Mouse (Mus musculus): ENCODE results near the gene Acer3.

Gene Acer3

GRCm38 (mm10) chr7:98332678-98333397 lies 11.8 kb upstream of the Acer3 start:
- DNase-seq (ENCODE audit: low read depth, low spot score): no peak

DNA sequence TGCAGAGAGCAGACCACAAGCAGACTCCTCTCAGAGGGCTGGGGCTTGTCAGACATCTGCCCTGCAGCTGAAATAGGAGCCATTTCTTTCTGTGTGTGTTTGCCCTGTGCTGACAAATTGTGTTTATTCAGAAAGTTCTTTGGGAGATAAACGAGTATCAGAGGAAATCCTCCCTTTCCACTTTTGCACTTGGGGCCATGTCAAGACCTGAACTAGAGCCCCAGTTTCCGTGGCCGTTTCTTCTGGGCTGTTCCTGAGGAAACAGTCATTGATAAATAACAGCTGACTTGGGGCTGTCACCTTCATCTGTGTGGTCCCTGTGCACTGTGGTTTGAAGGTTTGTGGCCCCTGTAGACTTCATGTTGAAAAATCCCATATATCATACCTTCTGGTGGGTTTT lies 10.9 kb upstream of the Acer3 start:
- DNase-seq (ENCODE audit: low read depth, low spot score): no peak

GRCm38 (mm10) chr7:98330375-98331002 lies 9.5 kb upstream of the Acer3 start:
- DNase-seq (ENCODE audit: low read depth, low spot score): no peak

- DNase-seq (ENCODE audit: low read depth, low spot score): no peak
These were observed 8.8 kb upstream of the Acer3 start for GRCm38 (mm10) chr7:98329651-98330374.

GRCm38 (mm10) chr7:98328311-98328710 lies 7.3 kb upstream of the Acer3 start:
- DNase-seq (ENCODE audit: low read depth, low spot score): no peak

DNA sequence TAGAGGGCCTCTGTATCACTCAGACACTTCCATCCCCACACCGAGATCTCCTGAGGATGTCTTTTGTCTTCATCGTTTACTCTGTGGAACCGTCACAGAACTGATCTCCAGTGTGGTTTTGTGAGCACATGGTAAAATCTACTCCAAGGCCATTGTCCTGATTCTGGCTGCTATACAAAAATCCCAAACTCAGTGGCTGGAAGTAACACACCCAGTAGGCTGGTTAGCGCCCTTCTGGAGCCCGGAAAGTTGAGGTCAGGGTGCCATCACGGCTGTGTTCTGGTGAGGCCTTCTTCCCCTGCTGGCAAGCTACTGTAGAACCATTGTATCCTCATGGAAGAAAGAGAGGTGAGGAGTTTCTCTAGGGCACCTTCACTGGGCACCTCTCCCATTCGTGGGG lies 5.0 kb upstream of the Acer3 start:
- no peak for DNase-seq (ENCODE audit: low read depth, low spot score)

DNA sequence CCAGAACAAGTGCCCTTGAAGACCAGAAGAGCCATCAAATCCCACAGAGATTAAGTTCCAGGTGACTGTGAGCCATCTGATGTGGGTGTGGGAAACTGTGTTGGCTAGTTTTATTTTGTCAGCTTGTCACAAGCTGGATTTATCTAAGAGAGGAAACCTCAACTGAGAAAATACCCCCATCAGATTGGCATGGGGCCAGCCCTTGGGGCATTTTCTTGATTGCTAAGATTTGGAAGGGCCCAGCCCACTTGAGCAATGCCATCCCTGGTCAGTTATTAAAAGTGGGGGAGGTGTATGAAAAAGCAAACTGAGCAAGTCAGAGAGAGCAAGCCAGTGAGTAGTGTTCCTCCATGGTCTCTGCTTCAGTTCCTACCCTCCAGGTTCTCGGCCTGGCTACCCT lies 3.2 kb upstream of the Acer3 start:
- no peak for DNase-seq (ENCODE audit: low read depth, low spot score)

DNA sequence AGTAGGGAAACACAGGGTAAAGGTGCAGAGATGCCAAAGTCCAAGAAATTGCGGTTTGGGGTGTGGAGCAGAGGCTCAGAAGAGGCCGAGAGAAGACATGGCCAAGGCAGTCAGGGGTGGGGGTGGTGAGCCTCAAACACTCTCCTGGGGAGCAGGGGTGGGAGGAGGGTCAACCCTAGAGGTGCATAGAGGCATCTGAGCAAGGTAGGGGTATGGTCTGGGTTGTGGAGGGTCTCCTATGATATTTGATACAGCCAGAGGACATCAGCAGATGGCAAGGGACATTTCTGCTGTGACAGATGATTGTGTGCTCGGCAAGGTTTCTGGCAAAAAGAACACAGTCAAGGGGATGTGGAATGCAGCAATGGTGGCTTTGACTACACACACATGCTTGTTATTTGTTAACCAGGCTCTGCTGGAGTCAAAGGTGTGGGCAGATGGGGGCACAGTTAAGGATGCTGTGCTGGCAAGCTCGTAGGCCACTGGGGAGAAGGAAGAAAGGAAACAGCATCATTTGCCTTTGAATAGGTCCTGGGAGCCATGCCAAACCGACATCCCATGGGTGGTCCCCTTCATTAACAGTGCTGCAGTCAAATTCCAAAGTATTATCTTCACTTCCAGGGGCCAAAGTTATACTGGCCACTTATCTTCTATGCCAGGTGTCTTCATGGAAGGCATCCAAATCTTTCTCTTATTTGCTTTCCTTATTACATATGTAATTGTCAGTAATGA lies 2.4 kb upstream of the Acer3 start:
- DNase-seq (ENCODE audit: low read depth, low spot score): no peak

- DNase-seq (ENCODE audit: low read depth, low spot score): no peak
These were observed 1.4 kb upstream of the Acer3 start for GRCm38 (mm10) chr7:98322415-98322814.

GRCm38 (mm10) chr7:98320006-98320556 lies 927 bp downstream of the Acer3 start:
- DNase-seq (ENCODE audit: low read depth, low spot score): no peak

DNA sequence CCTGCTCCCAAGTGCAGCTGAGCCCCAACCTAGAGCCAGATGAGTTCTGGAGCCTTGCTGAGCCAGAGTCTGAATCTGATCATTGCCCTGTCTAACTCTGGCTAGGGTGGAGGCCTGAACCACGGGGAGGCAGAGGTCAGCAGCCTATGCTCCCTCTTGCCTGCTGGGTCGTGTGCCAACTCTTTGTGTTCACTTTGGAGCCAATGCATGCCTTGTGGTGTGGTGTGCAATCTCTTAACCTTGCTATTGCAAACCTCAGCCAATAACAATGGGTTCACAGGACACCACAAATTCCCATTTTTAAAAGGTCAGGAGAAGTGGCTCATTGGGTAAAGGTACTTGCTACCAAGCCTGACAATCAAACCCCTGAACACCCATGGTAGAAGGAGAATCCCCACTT lies 4.4 kb downstream of the Acer3 start:
- no peak for DNase-seq (ENCODE audit: low read depth, low spot score)

- no peak for DNase-seq (ENCODE audit: low read depth, low spot score)
These were observed 5.9 kb downstream of the Acer3 start for GRCm38 (mm10) chr7:98315087-98315486.

DNA sequence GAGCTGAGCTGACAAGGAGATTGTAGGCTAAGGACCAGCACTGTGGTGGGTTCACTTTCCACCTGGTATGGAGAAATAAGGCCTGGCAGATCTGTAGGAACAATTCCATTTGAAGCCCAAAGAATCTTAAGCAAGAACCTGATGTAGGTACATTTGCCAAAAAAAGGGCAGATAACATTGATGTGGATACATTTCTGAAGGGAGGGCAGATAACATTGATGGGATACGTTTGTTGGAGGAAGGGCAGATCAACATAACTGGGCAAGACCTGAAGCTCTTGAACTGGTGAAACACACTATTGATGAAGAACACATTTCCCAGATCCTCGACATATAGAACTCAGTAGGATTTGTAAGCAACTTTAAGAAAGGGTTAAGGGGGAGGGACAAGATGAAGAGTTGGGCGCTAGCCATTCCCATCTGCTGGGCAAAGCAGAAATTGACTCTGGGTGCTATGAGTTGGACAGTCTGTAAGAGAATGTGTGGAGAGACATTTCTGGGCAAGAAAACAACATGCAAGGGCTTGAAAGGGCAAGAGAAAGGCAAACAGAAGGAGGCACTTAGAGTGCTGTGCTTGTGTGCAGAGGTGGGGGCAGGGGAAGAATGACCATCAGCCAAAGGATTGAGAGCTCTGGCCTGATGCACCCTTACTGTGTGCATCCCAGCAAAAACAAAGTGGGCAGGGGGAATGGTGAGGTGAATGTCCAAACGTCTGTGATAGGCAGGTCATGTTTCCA lies 8.7 kb downstream of the Acer3 start:
- DNase-seq (ENCODE audit: low read depth, low spot score): no peak

GRCm38 (mm10) chr7:98310266-98310665 lies 10.7 kb downstream of the Acer3 start:
- no peak for DNase-seq (ENCODE audit: low read depth, low spot score)

DNA sequence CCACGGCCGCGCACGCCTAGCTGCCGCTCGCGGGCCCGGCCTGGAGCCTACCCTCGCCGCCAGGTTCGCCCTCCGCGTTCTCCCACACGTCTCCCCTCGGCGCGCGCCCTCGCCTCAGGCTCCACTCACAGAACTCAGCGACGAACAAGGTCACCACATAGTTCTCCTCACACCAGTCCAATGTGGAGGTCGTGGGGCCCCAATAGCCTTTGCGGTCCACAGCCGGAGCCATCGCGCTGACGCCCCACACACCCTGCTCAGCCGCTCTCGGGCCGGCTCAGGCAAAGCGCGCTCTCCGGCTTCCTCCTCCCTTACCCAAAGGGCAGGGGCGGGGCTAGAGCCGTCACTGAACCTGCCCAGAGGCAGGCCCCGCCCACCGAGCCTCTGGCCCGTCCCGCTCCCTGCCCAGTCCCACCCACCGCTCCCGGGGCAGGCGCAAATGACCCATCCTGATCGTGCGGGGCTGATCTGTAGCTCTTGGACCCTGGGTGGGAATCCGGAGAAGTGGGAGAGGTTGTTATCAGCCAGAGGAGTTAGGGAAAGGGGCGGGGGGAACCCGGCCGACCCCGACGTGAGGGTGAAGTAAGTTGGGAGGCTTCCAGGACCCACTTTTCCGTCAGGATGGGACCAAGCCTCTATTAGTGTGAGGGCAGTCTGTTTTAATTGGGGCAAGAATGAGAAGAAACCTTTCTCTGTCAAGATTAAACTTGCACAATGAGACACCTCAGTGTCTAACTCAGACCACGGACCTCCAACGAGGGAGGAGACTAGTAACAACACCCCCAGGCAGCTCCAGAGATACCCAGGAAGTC lies 11.6 kb downstream of the Acer3 start:
- DNase-seq (ENCODE audit: low read depth, low spot score): peak; percentile 84

GRCm38 (mm10) chr7:98308607-98309218 lies 12.3 kb downstream of the Acer3 start:
- no peak for DNase-seq (ENCODE audit: low read depth, low spot score)

GRCm38 (mm10) chr7:98307921-98308606 lies 12.9 kb downstream of the Acer3 start:
- no peak for DNase-seq (ENCODE audit: low read depth, low spot score)

GRCm38 (mm10) chr7:98307411-98307810 lies 13.6 kb downstream of the Acer3 start:
- DNase-seq (ENCODE audit: low read depth, low spot score): no peak

GRCm38 (mm10) chr7:98292901-98293300 lies 28.1 kb downstream of the Acer3 start:
- no peak for DNase-seq (ENCODE audit: low read depth, low spot score)
